Mouse (Mus musculus) brain, embryonic 18.5 days (tissue): ENCODE data around the gene Apol9b.
"Not testable (repeated sequence)": the region's sequence is repeated elsewhere in the genome, so short reads cannot be mapped to it uniquely, and the experiment has no call there.

ENCODE experiments used
- DNase-seq: peaks from one replicate; pipeline ENCODE4 v3.0.0-alpha.2; 2012; ENCODE audit warnings: low read depth, low spot score

The Apol9b gene

DNA sequence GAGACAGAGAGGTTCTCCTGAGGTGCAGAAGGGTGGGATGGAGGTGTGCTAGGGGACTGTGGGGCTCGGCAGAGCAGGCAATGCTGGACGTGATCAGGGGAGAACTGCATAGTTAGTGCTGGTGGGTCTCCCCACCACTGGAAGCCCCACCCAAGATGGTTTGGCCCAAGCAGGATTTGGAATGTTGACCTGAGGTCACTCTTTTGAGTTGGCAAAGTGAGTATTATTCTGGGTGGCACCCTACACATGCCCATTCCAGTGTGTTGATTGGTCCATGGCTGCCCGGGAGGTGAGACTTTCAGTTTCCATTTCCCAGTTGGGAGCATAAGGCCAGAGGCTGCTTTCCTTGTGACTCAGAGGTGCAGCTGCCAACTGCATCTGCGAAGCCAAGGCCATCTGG lies at the start of gene Apol9b:
Gene Apol9b, plus strand, starts transcription at position 301 of the 400 bp plus-strand sequence.
- DNase-seq = not testable (repeated sequence)

DNA sequence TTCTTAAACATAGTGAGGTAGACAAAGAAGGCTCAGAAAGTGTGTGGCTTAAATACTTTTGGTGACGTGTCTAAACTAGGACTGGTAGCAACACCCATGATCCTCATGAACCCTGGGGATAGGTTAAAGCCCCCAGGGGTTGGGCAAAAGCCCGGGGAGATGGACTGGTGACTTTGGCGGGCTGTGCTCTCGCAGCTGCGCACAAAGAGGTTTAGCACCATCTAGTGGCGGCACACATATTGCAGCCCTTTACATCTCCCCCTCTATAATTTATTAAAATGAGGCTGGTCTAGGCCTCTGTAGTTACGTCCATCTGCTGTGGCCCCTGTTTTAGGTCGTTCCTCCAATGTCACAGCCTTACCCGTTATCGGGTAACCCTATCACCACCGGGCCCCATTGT lies 44.9 kb upstream of the Apol9b start:
- not testable (repeated sequence) for DNase-seq

DNA sequence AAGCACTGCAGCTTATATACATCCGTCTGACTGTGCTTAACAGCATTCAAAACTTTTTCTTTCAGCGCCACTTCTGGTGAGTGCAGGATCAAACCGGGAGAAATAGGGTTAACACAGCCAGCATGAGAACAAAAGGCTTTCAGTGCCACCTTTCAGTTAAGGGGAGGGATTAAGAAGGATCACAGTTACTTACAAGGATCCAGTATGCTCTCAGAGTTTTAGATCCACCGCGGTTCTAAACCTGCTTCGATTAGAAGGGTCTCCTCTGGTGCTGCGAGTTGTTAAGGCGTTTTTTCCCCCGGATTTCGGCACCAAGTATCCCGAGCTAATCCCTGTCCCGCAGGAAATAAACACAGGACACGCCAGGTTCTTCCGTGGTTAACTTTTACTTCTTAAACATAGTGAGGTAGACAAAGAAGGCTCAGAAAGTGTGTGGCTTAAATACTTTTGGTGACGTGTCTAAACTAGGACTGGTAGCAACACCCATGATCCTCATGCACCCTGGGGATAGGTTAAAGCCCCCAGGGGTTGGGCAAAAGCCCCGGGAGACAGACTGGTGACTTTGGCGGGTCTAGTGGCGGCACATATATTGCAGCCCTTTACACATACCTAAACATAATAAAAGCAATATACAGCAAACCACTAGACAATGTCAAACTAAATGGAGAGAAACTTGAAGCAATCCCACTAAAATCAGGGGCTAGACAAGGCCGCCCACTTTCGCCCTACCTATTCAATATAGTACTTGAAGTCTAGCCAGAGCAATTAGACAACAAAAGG lies 37.1 kb upstream of the Apol9b start:
- DNase-seq = not testable (repeated sequence)

DNA sequence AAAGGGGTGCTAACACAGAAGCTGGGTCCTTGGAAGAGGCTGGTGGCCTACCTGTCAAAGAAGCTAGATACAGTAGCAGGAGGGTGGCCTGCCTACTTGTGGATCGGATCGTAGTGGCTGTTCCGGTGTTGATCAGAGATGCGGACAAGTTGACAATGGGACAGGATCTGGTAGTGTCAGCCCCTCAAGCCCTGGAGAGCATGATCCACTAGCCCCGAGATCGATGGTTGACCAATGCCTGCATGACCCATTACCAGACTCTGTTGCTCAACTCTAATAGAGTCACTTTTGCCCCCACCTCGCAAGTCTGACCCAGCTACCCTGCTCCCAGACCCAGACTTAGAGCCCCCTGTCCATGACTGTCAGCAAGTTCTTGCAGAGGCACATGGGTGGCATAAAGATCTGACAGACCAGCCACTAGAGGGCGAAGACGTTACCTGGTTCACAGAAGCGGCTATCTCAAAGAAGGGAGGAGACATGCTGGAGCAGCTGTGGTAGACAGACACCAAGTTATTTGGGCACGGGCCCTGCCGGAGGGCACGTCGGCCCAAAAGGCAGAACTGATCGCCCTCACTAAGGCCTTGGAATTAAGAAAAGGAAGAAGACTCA lies 34.0 kb upstream of the Apol9b start:
- DNase-seq = not testable (repeated sequence)

DNA sequence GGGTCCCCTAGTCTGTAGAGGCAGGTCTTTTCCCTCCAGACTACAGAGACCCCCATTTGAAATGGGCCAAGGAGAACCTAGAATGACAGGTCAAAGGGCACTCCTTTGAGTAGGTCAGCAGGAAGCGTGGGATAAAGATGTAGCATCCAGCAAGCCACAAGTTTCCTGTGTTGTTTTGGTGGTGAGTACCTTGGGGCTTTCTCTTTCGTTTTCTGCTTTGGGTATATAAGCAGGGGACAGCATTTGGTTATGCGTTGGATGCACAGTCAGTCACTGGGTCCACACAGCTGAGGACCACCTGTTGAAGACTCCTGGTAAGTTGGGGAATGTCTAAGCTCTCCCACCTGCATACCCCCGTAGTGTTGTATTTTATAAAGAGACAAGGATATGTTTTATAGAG lies 30.2 kb upstream of the Apol9b start, which contains the start of gene Apol7e:
Gene Apol7e, plus strand, starts transcription at position 202 of the 400 bp plus-strand sequence.
- not testable (repeated sequence) for DNase-seq

DNA sequence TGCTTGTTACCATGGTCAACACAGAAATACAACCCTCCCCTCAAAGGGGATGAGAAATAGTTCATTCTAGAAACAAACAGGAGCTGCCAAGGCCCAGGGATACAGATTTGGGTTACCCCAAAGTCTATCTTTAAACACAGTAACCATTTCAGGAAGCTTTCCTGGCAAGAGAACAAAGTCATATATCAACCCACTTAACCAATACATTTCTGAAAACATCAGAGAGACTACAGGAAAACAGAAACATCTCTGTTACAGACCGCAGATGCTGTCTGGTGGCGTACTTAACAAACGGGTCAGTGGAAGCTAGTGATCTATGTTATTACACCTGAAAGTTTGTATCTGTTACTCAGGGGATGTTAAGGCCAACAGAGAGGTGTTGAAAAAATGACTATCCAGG lies 23.5 kb upstream of the Apol9b start:
- DNase-seq = not testable (repeated sequence)

DNA sequence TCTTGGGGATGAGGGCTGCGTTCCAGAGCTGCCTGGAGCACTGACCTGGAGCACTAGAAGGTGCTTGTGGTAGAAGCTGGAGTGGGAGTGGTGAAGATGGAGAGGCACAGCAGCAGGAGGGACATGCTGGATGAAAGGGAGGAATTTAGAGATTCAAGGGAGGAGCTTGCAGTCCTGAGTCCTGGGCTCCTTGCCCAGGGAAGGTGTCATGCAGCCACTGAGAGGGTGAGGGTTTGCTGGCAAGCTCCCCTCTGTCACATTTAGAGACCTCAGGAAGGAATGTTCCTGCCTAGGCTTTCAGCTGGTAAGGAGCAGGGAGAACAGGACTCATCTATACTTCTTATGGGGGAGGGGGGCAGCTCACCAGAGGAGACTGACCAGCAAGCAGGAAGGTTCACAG lies 19.9 kb upstream of the Apol9b start:
- not testable (repeated sequence) for DNase-seq

DNA sequence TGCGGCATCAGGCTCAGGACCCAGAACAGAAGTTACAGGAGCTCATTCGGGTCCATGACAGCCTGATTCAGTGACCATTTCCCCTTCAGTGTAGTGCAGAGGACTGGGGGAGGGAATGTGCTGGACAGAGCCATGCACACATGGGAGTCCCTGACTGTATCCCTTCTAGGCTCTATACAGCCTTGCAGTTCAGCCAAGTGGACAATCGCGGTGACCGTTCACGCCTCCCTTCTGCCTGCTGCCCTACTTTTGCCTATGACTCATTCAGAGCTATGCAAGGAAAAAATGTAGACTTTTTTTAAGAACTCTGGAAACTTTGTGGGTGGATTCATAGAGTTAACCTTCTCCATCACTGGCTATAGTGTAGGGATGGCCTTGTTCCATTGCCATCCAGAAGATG lies 10.6 kb upstream of the Apol9b start:
- not testable (repeated sequence) for DNase-seq

DNA sequence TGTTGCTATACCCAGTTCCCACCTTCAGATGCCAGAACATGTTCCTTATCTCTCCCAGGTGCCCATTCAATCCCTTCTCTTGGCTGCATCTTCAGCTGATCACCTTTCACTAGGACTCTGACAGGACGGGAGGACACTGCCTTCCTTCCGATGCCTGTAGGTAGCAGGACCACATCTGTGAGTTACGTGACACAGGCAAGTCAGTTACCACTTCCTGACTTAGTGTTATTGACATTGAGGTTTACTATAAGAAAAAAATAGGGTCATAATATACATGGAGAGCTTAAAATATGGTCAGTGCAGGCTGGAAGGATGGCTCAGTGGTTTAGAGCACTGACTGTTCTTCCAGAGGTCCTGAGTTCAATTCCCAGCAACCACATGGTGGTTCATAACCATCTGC lies 7.3 kb upstream of the Apol9b start:
- DNase-seq = not testable (repeated sequence)

DNA sequence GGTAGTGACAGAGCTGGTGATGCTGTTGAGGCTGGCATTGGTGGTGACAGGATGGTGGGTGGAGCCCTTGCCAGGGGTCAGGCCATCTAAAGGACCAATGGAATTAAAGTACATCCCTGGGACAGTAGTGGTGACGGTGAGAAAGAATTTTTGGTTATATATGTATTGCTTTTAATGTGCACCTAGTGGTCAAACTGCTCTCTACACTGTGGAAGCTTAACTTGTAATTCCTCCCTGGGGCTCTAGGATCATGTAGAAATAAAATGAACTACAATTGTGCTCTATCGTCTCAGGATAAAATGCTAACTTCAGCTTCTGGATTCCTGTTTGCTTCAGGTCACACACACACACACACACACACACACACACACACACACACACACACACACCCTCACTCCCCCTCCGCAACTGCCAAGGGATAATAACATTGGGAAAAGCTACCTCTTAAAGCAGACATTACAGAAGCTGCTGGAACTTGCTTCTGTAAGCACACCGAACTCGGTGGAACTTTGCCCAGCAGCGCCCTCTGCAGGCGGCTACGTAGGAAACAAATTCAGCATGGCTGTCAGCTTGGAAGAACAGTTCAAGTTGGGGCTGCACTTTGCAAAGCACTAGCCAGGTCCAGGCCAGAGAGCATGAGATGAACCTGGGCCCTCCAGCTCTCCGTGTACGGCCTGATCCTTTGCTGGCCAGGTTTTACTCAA lies 4.5 kb upstream of the Apol9b start:
- not testable (repeated sequence) for DNase-seq

DNA sequence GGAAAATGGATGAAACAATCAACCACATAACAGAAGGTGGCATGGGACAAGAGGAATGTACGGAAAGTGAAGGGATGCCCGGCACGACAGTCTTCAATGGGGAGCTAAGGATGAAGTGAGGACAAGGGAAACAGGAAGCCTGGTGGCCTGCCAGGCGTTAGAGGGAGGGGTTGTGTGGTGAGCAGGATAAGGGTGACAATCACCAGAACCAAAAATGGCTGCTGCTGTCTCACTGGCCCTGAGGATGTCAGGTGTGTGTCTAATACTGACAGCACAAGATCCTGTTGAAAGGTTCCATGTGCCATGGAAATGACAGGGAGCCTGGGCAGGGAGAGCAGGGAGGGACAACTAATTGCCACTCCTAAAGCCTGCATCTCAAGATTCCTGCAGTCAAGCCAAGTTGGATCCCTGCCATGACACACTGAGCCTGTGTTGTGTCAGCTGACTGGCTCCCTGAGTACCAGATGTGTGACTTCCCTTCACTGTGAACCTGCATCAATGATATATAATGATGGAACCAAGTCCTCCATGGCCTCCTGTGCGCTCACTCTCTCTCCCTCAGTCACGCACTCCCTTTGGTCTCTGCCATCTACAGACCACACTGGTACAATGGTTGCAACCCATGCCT lies 3.3 kb upstream of the Apol9b start:
- not testable (repeated sequence) for DNase-seq

DNA sequence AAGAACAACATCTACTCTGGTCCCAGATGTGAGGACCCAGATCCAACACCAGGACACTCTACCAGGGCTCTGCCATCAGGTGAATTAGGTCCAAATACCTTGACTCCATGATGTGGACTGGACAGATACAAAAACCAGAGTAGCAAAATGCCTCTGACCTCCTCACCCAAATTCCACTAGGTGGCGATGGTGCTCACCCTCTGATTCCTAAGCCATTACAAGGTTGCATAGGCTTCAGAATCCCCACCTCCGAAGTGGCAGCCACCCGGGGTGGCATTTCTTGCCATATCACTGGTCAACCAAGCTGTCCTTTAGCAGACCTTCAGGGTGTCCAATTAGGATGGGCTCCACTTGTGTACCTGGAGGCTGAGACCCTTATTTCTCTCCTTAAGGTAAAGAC lies 1.7 kb upstream of the Apol9b start:
- DNase-seq = not testable (repeated sequence)

DNA sequence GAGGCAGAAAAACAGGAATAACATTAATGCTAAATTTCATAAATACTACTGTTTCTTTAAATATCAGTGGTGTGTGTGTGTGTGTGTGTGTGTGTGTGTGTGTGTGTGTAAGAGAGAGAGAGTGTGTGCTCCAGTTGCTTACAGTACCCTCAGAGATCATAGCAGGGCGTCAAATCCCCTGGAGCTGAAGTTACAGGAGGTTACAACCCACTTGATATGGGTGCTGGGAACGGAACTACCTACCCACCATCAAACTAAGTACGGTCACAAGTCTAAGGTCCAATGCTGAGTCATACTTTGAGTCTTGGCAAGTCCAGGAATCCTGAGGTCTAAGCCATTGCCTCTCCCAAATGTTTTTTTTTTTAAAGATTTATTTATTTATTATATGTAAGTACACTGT lies 1.1 kb upstream of the Apol9b start:
- DNase-seq = not testable (repeated sequence)

DNA sequence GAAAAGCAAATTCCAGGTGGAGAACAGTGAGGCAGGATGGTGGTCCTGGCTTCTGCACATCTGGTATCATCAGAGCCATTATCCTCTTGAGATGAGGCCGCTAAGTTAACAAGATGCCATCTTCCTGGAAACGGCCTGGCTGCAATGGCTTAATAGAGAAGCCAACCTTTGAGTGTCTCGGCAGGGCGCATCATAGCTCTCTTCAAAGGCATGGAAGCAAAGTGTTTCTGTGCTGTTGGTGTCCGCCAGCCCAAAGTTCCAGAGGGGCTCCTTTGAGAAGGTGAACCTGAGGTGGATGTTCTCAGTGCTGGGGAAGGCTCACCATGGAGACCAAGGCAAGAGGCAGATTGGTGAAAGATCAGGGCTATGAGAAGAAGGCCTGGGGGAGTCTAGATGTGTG lies 2.8 kb downstream of the Apol9b start:
- DNase-seq = no peak

DNA sequence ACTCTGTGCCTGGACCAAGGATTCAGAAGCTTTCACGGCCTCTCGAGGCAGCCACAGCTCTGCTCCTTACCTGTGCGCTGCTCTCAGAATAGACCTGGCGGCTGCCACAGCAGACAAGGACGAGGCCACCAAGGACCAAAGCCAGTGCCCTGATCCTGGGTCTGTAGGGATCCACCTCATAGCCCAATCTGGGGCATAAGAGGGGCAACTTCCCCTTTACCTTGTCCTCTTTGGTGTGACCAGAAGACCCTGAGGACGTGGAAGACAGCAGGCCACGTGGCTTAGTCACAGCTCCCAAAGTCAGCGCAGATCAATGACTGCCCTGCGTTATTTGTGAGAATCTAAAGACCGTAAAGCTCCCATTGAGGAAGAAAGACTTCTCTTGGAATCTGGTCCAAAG lies 4.0 kb downstream of the Apol9b start:
- DNase-seq = not testable (repeated sequence)

DNA sequence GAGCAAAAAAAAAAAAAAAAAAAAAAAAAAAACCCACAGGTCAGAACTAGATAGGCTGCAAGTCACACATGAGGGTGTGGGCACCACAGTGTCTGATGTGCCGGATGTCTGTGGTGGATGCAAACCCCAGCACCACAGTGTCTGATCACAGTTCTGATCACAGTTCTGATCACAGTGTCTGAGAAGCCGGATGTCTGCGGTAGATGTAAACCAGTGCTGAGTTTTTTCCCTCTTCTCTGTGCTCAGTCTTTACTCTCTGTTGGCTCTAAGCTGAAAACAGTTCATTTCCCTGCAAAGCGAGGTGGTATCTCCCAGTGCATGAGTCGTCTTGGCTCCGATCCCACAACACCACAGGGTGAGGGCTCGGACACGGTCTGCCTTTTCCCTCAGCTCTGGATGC lies 4.5 kb downstream of the Apol9b start:
- not testable (repeated sequence) for DNase-seq

DNA sequence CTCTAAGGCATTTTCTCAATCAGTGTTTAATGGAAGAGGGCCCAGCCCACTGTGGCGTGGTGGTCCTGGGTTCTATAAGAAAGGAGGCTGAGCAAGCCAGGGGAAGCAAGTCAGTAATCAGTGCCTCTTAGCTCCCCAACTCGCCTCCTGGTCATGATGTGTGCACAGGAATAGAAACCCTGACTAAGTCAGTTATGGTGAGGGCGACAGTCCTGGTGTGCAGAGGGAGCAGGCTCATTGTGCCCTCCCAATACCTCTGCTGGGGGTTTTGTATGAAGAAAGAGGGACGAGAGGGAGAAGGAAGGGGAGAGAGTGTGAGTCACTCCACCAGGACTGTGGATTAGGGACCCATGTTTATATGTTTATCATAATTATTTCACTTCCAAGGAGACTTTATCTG lies 5.1 kb downstream of the Apol9b start:
- not testable (repeated sequence) for DNase-seq

DNA sequence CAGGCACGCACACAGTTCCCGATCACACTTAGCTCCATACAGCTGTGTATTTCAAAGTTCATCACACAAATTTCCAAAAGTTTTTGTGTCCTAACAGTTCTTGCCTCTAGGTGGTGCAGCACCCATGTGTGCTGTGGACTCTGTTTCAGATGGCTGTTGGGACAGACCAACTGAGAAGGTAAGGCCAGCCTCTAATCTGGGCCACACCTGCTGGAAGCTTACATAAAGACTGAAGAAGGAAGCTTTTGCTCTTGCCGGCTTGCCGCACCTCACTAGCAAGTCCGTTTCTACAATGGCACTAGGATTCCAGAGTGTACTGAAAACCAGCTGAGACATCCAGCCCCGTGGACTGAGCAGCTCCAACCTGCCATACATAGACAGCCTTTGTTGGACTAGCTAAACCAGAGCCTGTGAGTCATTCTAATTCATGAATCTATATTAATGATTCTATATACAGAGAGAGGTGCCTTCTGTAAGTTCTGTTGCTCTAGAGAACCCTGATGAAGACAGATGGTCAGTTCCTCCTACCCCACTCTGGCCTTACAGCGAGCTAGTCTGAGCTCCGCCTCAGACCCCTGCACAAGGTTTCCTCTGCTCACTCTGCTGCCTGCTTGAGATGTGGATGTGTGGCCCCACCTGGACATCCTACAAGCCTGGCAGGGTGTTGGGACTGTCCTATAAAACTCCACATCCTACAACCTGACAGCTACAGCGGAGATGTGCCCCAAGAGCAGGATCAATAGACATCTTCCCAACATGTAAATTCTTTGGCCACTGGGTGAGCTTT lies 11.9 kb downstream of the Apol9b start:
- no peak for DNase-seq

DNA sequence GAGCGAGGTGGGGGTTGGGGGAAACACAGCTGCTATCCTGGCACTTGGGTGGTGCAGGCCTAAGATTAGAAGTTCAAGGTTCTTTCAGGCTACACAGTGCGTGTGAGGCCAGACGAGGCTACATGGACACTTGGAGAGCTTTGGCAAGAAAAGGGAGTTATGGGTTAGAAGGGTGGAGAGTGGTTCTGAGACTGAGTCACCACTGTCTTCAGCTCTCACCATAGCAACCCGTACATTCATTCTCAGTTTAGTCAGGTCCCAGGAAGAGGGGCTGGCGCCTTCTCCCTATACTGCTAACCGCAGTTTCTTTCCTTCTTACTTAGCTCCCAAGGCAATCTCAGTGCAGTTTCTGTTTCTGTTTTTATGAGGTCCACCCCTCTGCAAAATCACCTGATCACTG lies 12.7 kb downstream of the Apol9b start:
- not testable (repeated sequence) for DNase-seq

DNA sequence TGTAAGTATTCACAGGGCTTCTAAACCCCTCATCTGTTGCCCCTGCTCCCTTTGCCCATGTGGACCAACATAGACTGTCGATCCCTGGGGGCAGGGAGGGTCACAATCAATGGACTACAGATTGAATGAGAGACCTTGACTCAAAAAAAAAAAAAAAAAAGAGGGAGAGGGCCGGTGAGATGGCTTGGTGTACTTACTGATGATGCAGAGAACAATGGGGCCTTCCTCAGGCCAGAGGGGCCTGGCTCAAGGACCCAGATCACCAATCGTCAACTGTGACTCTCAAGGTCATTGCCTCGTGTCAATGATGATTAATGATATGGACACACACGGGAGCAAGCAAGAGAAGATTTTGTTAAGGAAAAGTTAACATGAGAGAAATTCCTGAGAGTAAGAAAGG lies 15.8 kb downstream of the Apol9b start:
- no peak for DNase-seq

DNA sequence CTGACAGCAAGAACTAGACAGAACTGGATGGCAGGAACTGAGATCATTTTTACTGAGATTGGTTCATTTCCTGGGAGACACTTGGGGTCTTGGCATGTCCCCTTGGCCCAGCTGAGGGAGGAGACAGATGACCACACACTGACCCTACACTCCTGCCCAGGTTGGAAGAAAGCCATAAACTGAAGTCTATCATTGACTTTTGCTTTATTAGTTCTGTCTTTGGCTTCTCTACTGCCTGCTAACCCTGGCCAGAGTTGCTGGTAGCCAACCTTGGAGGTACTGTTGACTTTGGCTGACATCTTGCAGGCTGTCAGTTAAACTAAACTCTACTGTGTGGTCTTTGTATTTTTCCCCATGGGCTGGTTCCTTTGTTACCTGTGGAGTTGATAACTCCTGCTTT lies 16.2 kb downstream of the Apol9b start:
- no peak for DNase-seq
